Mouse (Mus musculus): ENCODE measurements around the gene Gimd1.

Gimd1 gene

DNA sequence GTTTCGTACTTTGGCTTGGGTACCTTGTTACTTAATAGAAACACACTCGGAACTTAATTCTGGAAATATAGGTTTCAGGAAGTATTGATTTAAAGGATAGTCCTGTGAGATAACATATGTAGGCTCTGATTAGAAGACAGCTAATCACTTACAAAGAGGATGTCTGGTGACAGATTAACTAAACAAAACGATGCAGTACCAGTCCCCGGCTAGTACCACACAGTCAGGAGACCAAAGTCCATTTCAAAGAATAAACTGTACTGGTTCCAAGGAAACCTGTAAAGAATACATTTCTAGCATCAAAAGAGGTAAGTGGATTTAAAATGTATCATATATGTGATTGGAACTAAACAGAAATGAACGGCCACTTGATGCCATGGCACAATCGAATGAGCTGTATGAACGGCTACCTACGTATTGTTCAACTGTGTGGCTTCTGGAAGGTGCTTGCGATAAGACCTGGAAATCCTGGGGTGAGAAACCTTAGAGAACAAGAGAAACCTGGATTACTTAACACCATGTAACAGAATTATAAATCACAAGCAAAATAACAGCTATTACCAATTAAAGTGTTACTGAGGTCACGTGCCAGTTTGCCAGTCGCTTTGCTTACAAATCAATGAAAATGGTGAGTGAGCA is at the start of gene Gimd1:
Gene Gimd1, plus strand, starts transcription at position 220 of the 639 bp plus-strand sequence.
- no peak for DNase-seq

GRCm38 (mm10) chr3:132581198-132581597 is 48.4 kb upstream of the Gimd1 start:
- no peak for DNase-seq

- DNase-seq: peak; percentile 76
Measured at GRCm38 (mm10) chr3:132582339-132582738, 47.3 kb upstream of the Gimd1 start.

- peak; percentile 13 for DNase-seq
Measured at GRCm38 (mm10) chr3:132585122-132585972, 44.3 kb upstream of the Gimd1 start.

DNA sequence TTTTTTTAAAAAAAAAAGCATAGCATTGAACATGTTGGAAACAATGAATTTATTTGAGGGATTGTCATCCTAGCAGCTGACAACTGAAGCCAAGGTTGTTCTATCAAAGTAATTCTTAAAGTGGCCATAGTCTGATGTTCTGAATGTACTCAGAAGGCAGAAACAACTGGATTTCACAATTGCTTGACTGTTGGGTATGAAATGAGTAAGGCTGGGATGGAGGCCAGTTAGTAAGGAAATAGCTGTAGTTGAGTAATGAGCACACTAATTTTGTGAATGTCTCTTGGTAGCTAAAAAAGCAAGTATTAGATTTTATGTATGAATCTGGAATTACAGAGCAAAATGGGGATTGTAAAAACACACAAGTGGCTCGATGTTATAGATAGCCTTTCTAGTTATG is 41.5 kb upstream of the Gimd1 start:
- peak; percentile 6 for DNase-seq

GRCm38 (mm10) chr3:132590010-132590409 is 39.6 kb upstream of the Gimd1 start:
- DNase-seq: no peak

DNA sequence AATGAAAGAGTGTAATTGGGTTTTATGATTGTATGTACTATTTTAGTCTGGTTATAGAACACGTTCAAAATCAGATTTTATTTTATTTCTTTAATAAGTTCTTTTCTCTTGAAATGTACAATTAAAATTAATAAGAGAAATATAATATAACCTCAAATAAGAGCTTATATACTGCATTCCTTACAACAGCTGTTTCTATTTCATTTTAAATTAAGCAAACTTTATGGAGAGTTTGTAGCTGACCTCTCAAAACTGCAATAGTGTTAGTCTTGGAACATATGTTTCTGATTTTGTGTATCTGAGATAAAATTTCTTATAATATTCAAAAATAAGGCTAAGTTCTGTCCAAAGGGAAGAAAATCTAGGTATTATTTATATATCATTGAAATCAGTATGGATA is 39.0 kb upstream of the Gimd1 start:
- DNase-seq: no peak

DNA sequence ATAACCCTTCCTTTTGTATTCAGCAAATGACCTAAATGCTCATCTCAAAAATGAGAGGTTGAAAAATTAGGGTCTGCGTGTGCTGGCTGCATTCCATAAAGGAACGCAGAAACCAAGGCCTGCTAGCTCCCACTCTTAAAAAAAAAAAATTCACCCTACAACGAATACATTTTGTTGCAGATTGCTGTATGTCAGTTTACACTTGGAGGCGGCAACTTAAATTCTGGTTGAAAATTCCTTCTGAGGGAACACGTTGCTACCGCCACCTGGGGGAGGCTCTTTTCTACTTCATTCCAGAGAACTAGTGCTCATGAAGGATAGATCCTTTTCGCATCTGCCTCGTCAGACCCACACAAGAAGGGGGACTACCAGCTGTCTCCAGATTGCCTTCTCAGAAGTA is 879 bp upstream of the Gimd1 start:
- no peak for DNase-seq

DNA sequence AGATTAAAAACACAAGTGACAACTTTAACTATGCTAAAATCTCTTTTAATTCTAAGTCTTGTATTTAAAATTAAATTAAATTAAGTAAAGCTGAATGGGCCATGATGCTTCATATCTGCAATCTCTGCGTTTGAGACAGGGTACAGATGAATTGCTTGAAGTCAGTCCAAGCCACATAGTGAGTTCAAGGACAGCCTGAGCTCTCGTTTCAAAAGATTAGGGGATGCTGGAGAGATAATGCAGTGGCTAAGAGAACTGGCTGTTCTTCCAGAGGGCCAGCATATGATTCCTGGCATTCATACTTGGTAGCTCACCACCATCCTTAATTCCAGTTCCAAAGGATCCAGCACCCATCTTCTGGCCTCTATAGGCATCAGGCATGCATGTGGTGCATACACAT is 3.6 kb downstream of the Gimd1 start:
- DNase-seq: no peak

DNA sequence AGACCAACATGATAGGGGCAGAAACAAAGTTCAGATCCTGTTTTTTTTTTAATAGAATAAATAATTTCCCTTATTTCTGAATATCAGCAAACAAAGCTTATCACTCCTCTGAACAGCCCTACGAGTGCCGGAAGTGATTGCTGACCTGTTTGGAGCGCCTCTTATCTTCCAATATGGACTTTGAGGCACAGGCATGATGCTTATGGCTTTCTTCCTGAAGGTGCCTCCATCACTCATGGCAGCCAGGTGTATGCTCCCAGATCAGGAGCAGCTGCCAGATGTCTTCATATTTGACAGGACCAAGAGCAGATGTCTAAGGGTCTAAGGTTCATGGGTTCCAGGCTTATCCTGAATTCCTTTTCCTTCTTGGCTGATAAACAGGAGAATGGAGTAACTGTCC is 7.5 kb downstream of the Gimd1 start:
- DNase-seq: no peak

DNA sequence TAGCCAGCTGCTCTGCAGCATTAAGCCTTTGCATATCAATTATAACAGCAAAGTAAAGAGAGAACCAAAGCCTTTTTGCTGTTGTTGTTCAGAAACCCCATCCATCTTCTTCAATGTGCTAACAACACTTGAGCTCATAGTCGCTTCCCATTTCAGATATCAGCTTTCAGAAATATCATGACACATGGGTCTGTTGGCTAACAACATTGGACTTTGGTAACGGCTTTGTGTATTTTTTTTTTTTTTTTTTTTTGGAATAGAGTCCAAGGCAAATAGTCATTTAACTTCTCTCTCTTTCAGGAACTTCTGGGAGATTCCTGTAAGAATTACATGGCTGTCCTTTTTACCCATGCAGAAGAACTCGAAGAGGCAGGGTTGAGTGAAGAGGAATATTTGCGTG is 14.5 kb downstream of the Gimd1 start:
- no peak for DNase-seq

GRCm38 (mm10) chr3:132646814-132647213 is 17.2 kb downstream of the Gimd1 start:
- peak; percentile 4 for DNase-seq

- no peak for DNase-seq
Measured at GRCm38 (mm10) chr3:132649368-132649767, 19.7 kb downstream of the Gimd1 start.

DNA sequence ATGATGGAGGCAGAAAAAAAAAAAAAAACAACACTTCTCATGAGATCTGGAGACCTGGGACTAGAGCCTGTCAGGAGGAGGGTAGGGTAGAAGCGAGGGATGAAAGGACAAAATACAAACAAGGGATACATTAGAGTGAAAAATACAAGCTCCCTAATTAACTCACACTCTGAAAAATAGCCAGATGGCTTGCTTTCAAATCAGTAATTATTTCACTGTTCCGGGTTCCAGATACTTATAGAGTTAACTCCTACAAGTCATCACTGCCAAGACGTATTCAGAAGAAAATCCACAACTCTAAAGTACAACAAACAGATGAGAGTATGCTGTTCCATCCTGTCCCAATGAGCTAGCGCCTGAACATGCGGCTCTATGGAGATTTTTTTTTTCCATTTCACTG is 20.6 kb downstream of the Gimd1 start:
- DNase-seq: no peak

- peak; percentile 91 for DNase-seq
Measured at GRCm38 (mm10) chr3:132651776-132652175, 22.2 kb downstream of the Gimd1 start.

DNA sequence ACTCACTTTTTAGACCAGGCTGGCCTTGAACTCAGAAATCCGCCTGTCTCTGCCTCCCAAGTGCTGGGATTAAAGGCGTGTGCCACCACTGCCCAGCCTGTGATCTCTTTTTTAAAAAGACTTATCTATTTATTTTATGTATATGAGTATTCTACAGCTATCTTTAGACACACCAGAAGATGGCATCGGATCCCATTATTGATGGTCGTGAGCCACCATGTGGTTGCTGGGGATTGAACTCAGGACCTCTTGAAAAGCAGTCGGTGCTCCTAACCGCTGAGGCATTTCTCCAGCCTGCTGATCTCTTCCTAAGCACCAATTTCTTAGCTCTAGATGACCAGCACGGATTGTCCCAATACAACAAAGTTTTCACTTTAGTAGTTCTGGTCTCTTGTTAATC is 24.3 kb downstream of the Gimd1 start:
- DNase-seq: peak; percentile 68

- peak; percentile 7 for DNase-seq
Measured at GRCm38 (mm10) chr3:132655955-132656354, 26.3 kb downstream of the Gimd1 start.

GRCm38 (mm10) chr3:132677494-132677893 is 47.9 kb downstream of the Gimd1 start:
- DNase-seq: no peak

DNA sequence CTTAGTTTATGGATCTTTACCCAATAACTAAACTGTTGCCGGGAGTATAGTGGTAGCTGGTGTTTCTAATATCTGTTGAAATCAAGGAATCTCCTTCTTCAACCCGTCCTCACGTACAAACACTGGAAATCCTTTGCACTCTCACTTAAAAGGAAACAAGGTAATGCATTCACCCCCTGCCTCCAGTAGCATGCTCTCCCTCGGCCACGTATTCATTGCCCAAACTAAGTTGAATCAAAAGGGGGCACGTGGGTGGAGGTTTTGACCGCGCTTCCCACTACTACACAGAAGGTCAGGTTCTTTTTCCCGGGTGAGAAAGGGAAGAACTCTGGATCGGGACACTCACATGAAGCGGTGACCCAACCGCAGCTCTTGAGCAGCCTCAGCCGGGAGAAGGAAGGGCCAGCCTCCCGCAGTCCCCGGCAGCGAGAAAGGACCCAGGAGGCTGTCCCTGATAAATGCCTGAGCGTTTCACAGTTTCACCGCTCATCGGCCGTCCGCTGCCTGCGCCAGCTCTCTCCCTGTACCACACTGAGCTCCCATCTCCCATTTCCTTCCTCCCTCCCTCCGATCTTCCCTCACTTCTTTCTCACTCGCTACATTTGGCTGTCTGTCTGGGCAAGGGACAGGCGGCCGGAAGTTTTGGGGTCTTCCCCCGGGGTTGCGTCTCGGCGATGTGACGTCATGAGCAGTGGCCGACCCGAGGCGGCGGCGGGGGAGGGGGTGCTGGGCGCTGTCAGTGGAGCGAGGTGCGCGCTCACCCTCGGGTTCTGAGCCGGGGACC is 54.0 kb downstream of the Gimd1 start, which contains the start of gene Tbck:
Gene Tbck, plus strand, starts transcription at position 698 of the 784 bp plus-strand sequence.
- peak; percentile 99 for DNase-seq

- DNase-seq: no peak
Measured at GRCm38 (mm10) chr3:132684231-132684928, 54.8 kb downstream of the Gimd1 start, which contains the start of gene Aimp1. Gene Aimp1, minus strand, starts transcription at chr3:132684370.
